Mouse (Mus musculus) layer of hippocampus, adult 8-10 months (tissue): Measurements from ENCODE around the gene Cubn. TPM values are rescaled to one million over a fixed set of nuclear protein-coding genes. Genes with fewer than 3 reads are reported as not detected.

Experiments
- DNase-seq, 2 experiments: peaks; one replicate each; pipeline ENCODE4 v3.0.0; 2022; ENCODE audit warnings: low spot score in 2 of 2
- total RNA-seq, 4 experiments: library from RNA; stranded (reverse); gene quantifications; 2 replicates each; pipeline ENCODE4 v1.2.4; 2022

Gene Cubn
- total RNA-seq, 4 experiments from 2014 or later, result 0.14 to 0.23 (median 0.21) TPM

DNA sequence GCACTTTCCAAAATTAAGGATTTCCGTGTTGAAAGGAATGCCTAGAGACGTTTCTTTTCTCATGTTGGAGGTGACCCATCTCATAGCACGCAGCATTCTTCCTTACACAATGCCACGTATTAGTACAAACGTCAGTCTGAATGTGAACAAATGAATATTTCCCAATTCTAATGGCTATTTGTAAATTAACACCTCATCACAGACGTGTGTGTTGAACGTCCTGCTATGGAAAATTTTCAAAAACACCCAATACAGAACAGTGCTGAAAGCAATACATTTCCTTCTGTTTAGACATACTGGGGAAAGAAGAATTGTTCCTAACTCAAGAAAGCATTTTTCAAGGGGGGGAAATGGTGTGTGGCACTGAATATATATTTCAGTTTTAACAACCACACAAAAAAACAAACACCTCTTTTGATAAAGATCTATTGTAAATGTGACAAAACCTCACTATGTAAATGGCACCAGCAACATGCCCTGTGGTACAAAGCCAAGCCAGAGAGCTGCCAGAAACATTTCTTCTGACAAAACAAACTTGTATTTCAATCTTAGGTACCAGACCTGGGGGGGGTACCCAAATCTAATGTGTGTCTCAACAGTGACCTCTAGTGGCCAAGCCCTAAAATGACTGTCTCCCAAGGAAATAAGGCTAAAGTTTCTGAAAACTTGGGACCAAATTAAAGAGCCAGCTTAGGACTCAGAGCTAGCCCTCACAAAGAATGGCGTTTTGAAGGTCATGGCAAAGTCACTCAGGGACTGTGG lies 254.3 kb downstream of the Cubn start:
- DNase-seq, result peak; percentile 28 to 53

GRCm38 (mm10) chr2:13235696-13236095 lies 255.9 kb downstream of the Cubn start:
- no peak for DNase-seq

GRCm38 (mm10) chr2:13234796-13235195 lies 256.8 kb downstream of the Cubn start:
- DNase-seq, result no peak

GRCm38 (mm10) chr2:13233902-13234301 lies 257.7 kb downstream of the Cubn start:
- DNase-seq, result no peak

- DNase-seq, result no peak
Observed at GRCm38 (mm10) chr2:13233254-13233835, 258.3 kb downstream of the Cubn start.

- no peak for DNase-seq
Observed at GRCm38 (mm10) chr2:13232305-13232704, 259.3 kb downstream of the Cubn start.

DNA sequence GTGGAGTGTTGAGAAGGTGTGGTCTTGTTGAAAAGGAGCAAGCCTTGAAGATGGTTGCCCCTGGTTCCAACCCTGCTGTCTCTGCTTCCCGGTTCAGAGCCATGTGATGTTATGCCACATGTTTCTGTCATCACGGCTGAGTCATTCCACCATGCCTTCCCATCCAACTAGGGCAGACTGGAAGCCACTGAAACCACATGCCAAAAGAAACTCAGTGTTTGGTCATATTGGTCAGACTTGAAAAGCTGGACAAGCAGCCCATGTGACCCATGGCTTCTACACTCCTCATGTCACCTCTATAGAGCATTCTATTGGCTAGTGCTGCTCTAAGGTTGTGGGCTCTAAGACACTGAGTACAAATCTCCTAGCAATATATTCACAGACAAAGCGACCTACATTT lies 261.9 kb downstream of the Cubn start:
- no peak for DNase-seq

Other genes starting within 250 kb of the Cubn start
- gene Rsu1, start 220.4 kb downstream of the Cubn start, total RNA-seq, result 10 to 100 TPM; 35.4 to 39.7 (median 38.1) TPM
- gene Trdmt1, start 52.9 kb upstream of the Cubn start, total RNA-seq, result 1 to 10 TPM; 4.7 to 7.8 (median 5.4) TPM
- gene Vim, start 82.1 kb upstream of the Cubn start, total RNA-seq, result 100 to 1,000 TPM in 2 of 4 experiments, 10 to 100 TPM in 2; 51.2 to 185 (median 99.0) TPM